Mouse (Mus musculus): ENCODE data around the gene Taf8.

DNA sequence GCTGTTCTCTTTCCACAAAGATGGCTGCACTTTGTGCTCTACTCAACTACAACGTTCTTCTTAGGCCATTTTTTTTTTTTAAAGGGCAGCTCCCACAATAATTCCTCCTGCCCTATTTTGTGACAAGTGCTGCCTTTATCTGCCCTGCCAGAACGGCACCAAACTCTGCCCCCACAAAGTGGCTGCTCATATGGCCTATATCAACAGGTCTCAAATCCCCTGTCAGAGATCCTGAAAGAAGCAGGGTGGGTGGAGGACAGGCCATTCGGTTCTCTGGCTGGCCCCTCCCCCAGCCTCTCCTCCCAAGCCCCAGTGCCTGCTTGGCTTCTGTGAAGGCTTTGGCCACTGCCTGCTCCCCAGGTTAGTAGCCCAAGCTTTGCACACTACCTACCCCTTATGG is 17.1 kb downstream of the Taf8 start:
- no peak for TF ChIP-seq CTCF (IDR thresholded peaks at IDR 0.05; ENCODE audit: insufficient read depth, low read depth, low read length)
- no peak for TF ChIP-seq POLR2A (IDR thresholded peaks at IDR 0.05; ENCODE audit: insufficient read depth, low read depth, low read length)

All from olfactory bulb, adult 2 months (tissue).